Mouse (Mus musculus) ES-Bruce4 (cell line): ENCODE data around the gene Sesn3.

ENCODE experiments used
- CTCF ChIP-seq: IDR thresholded peaks from one replicate; pipeline ENCODE4 v1.8.1; 2011; ENCODE audit warnings: low read depth, low read length
- POLR2A ChIP-seq: IDR thresholded peaks from one replicate; pipeline ENCODE4 v1.8.1; 2011; ENCODE audit warnings: low read length; ENCODE audit not compliant: insufficient read depth

DNA sequence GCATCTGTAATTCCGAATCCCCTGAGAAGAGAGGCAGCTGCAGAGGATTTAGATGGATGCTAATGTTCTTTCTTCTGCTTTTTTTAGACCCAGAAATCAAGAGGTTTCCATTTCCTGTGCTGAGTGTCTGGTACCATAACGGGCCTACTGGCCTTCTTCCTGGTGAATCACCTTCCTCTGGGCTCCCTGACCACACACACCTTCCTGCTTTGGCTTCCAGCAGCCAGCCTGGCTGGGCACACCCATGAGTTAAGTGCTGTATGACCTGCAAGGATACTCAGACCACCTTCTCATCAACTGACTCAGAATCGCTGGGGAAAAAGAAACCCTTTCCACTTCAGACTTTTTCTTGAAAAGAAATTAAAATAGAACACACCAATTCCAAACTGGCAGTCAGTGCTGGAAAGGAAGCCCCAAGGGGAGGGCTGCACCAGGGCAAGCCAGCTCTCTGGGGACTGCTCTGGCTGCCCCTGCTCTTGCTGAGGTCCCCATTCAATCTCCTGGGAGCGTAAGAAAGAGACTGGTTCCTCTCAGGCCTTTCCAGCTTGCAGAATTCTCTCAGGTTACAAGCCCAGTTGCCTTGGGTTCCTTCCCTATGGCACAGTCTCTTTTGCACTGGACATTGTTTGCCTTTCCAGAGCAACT lies 90.7 kb downstream of the Sesn3 start:
- TF ChIP-seq CTCF = no peak
- TF ChIP-seq POLR2A = no peak
